23 mouse cellular contexts compared by ENCODE assay signal in genomic region chr19:55886536-55886935, GRCm38 (mm10).
DNase-seq lines count a peak whose midpoint lies in the region; ATAC-seq lines count a peak whose summit lies in the region.
"Had no signal": no experiment of that assay in that cellular context is flagged by ENCODE, and none has a peak within 500 bp of the region (broad histone marks: within the 10 kb centered on the region; RNA-seq: fewer than 3 reads in every experiment).

No protein-coding gene starts in this region.

- no peaks in the 10 kb centered on the region for H3K36me3 ChIP-seq in forebrain, embryonic 12.5 days (replicated peaks)
- no peaks in the 10 kb centered on the region for H3K36me3 ChIP-seq in forebrain, embryonic 11.5 days (ENCODE audit: control insufficient read depth, insufficient read depth, low read length)
- no peaks in the 10 kb centered on the region for H3K36me3 ChIP-seq in midbrain, embryonic 10.5 days
- H3K36me3 ChIP-seq in midbrain, embryonic 14.5 days (ENCODE audit: control insufficient read depth, insufficient read depth, low read length) = no peaks in the 10 kb centered on the region
- H3K36me3 ChIP-seq: G1E; heart, embryonic 15.5 days; hindbrain, embryonic 10.5 days had no signal

- ATAC-seq in forebrain, embryonic 12.5 days (ENCODE audit: low FRiP score) = no peak
- no peak for ATAC-seq in forebrain, embryonic 11.5 days (replicated peaks; ENCODE audit: low FRiP score)
- no peak for ATAC-seq in midbrain, embryonic 14.5 days (ENCODE audit: low FRiP score, low TSS enrichment)
- ATAC-seq: CD4-positive, CD25-positive, alpha-beta regulatory T cell, adult 4 months; forebrain, embryonic 16.5 days; intestine, embryonic 16.5 days had no signal

- H3K4me3 ChIP-seq in forebrain, embryonic 12.5 days (replicated peaks) = no peak overlapping the region
- H3K4me3 ChIP-seq in forebrain, embryonic 11.5 days (ENCODE audit: low read depth, low read length) = no peak overlapping the region
- H3K4me3 ChIP-seq in midbrain, embryonic 10.5 days = peak overlapping the region; percentile 26; the same call in 1 of the 2 replicates
- no peak overlapping the region for H3K4me3 ChIP-seq in midbrain, embryonic 14.5 days (replicated peaks; ENCODE audit: low read depth, low read length)
- H3K4me3 ChIP-seq: embryonic facial prominence, embryonic 10.5 days; heart, adult 2 months; heart, embryonic 15.5 days; hindbrain, embryonic 10.5 days had no signal

- WGBS in forebrain, embryonic 12.5 days = 34% methylated on average over 14 of the region's 14 CpGs
- 45% methylated on average over 14 of the region's 14 CpGs for WGBS in forebrain, embryonic 11.5 days
- WGBS in midbrain, embryonic 10.5 days = 46% methylated on average over 14 of the region's 14 CpGs
- WGBS in midbrain, embryonic 14.5 days = 54% methylated on average over 14 of the region's 14 CpGs

- peaks cover 34% of the 10 kb centered on the region for H3K27me3 ChIP-seq in forebrain, embryonic 12.5 days
- no peaks in the 10 kb centered on the region for H3K27me3 ChIP-seq in forebrain, embryonic 11.5 days (ENCODE audit: control insufficient read depth, insufficient read depth, low read length)
- peaks cover 5% of the 10 kb centered on the region for H3K27me3 ChIP-seq in midbrain, embryonic 10.5 days (ENCODE audit: low read depth, poor library complexity, severe bottlenecking)
- H3K27me3 ChIP-seq in midbrain, embryonic 14.5 days (ENCODE audit: control insufficient read depth, insufficient read depth, low read length) = no peaks in the 10 kb centered on the region
- H3K27me3 ChIP-seq: heart, embryonic 15.5 days had no signal

- no peak overlapping the region for H3K9ac ChIP-seq in forebrain, embryonic 12.5 days
- no peak overlapping the region for H3K9ac ChIP-seq in forebrain, embryonic 11.5 days (ENCODE audit: low read length)
- H3K9ac ChIP-seq in midbrain, embryonic 14.5 days (replicated peaks; ENCODE audit: low read length) = no peak overlapping the region; the same call in 1 of the 2 replicates
- H3K9ac ChIP-seq: heart, embryonic 15.5 days; hindbrain, embryonic 14.5 days had no signal

- H3K4me2 ChIP-seq in forebrain, embryonic 12.5 days = peak overlapping the region; percentile 16; the same call in 1 of the 2 replicates
- no peak overlapping the region for H3K4me2 ChIP-seq in forebrain, embryonic 11.5 days (ENCODE audit: low read depth, low read length, severe bottlenecking)
- H3K4me2 ChIP-seq in midbrain, embryonic 14.5 days (ENCODE audit: low read length) = peak overlapping the region; percentile 38
- H3K4me2 ChIP-seq: heart, embryonic 11.5 days; heart, embryonic 15.5 days; hindbrain, embryonic 14.5 days had no signal

- peak overlapping the region; percentile 66; the same call in 1 of the 2 replicates for H3K27ac ChIP-seq in forebrain, embryonic 12.5 days
- no peak overlapping the region for H3K27ac ChIP-seq in forebrain, embryonic 11.5 days (ENCODE audit: low read depth, low read length)
- peak overlapping the region; percentile 59; the same call in 1 of the 2 replicates for H3K27ac ChIP-seq in midbrain, embryonic 10.5 days (replicated peaks)
- H3K27ac ChIP-seq in midbrain, embryonic 14.5 days (replicated peaks; ENCODE audit: low read depth, low read length) = peak overlapping the region; percentile 83
- H3K27ac ChIP-seq: embryonic facial prominence, embryonic 10.5 days; heart, adult 2 months; heart, embryonic 15.5 days; hindbrain, embryonic 10.5 days; hindbrain, embryonic 14.5 days had no signal

- peaks cover 33% of the 10 kb centered on the region for H3K4me1 ChIP-seq in forebrain, embryonic 12.5 days
- peaks cover 18% of the 10 kb centered on the region for H3K4me1 ChIP-seq in forebrain, embryonic 11.5 days (replicated peaks; ENCODE audit: control insufficient read depth, insufficient read depth, low read length)
- peaks cover 62% of the 10 kb centered on the region for H3K4me1 ChIP-seq in midbrain, embryonic 10.5 days
- H3K4me1 ChIP-seq in midbrain, embryonic 14.5 days (ENCODE audit: control insufficient read depth, insufficient read depth, low read length) = no peaks in the 10 kb centered on the region; the same call in 1 of the 2 replicates
- H3K4me1 ChIP-seq: heart, embryonic 15.5 days had no signal

- DNase-seq in forebrain, embryonic 11.5 days (ENCODE audit: low spot score) = no peak
- DNase-seq in midbrain, embryonic 10.5 days (ENCODE audit: low spot score) = no peak
- DNase-seq in midbrain, embryonic 14.5 days = no peak
- DNase-seq in left cerebral cortex, adult 8-10 months (ENCODE audit: low spot score in 2 of 2) = no peak
- DNase-seq in adrenal gland, adult 18-20 months (ENCODE audit: low spot score in 2 of 2) = no peak
- no peak for DNase-seq in thymus, postnatal 36 days
- DNase-seq: adrenal gland, adult 8-10 months; adrenal gland, postnatal 36 days; B cell, adult 2 months; cerebellum, adult 2 months; cerebellum, postnatal 10 days; gastrocnemius, postnatal 10 days; heart, adult 2 months had no signal

- H3K9me3 ChIP-seq in forebrain, embryonic 12.5 days = no peaks in the 10 kb centered on the region
- no peaks in the 10 kb centered on the region for H3K9me3 ChIP-seq in forebrain, embryonic 11.5 days (ENCODE audit: control insufficient read depth, low read length)
- 0 out of 2 replicates have a peak, but pooled peaks cover 2% of the 10 kb centered on the region for H3K9me3 ChIP-seq in midbrain, embryonic 10.5 days (replicated peaks)
- H3K9me3 ChIP-seq in midbrain, embryonic 14.5 days (ENCODE audit: control insufficient read depth, low read length) = no peaks in the 10 kb centered on the region
- H3K9me3 ChIP-seq: embryonic facial prominence, embryonic 10.5 days; G1E; heart, embryonic 15.5 days; hindbrain, embryonic 10.5 days had no signal
